Mouse (Mus musculus) hindbrain, embryonic 13.5 days (tissue): ENCODE measurements around the gene C1qb. TPM values are rescaled to one million over a fixed set of nuclear protein-coding genes. Genes with fewer than 3 reads are reported as not detected.
A peak's percentile ranks its signal among the peaks of the same experiment; 100 is the strongest.

Experiments used
- ATAC-seq: fragments of 200-750 bp; cut with Nextera tagmentation; 2 replicates; pipeline ENCODE4 v1.8.0; 2017; ENCODE audit warnings: moderate TSS enrichment; ENCODE audit not compliant: low FRiP score
- H3K27ac ChIP-seq: fragments of 300-500 bp; sonication (generic); 2 replicates; pipeline ENCODE4 v1.5.1; 2015; ENCODE audit warnings: inconsistent platforms, mild to moderate bottlenecking, moderate library complexity
- H3K27me3 ChIP-seq: fragments of 300-500 bp; sonication (generic); 2 replicates; pipeline ENCODE4 v1.6.1; 2015; ENCODE audit warnings: mild to moderate bottlenecking, inconsistent platforms
- H3K36me3 ChIP-seq: fragments of 300-500 bp; sonication (generic); 2 replicates; pipeline ENCODE4 v1.6.1; 2015; ENCODE audit warnings: mild to moderate bottlenecking, inconsistent platforms
- H3K4me1 ChIP-seq: fragments of 300-500 bp; sonication (generic); replicated peaks from 2 replicates; pipeline ENCODE4 v1.6.1; 2015; ENCODE audit warnings: inconsistent platforms
- H3K4me2 ChIP-seq: fragments of 300-500 bp; sonication (generic); 2 replicates; pipeline ENCODE4 v1.6.1; 2015; ENCODE audit warnings: inconsistent platforms, mild to moderate bottlenecking, moderate library complexity
- H3K4me3 ChIP-seq: fragments of 300-500 bp; sonication (generic); 2 replicates; pipeline ENCODE4 v1.5.1; 2015; ENCODE audit warnings: mild to moderate bottlenecking, inconsistent platforms
- H3K9ac ChIP-seq: fragments of 300-500 bp; sonication (generic); 2 replicates; pipeline ENCODE4 v1.6.1; 2015; ENCODE audit warnings: mild to moderate bottlenecking, inconsistent platforms
- H3K9me3 ChIP-seq: fragments of 300-500 bp; sonication (generic); 2 replicates; pipeline ENCODE4 v1.6.1; 2016; ENCODE audit warnings: inconsistent platforms
- WGBS: fragments of 180-500 bp; shearing (Covaris S2); methylation state at CpG from one replicate; pipeline ENCODE4 v1.1.7; 2015; 5-methylcytosine and 5-hydroxymethylcytosine counted together
- polyA plus RNA-seq: library from polyadenylated mRNA; unstranded; fragments of >200 nt; fragmentation: Nextera tagmentation; extraction: Ambion mirVana; gene quantifications from 2 replicates; pipeline ENCODE4 v1.2.1, GENCODE M21; 2015

C1qb gene
- 37.9 and 48.5 TPM in 2 replicates for polyA plus RNA-seq

DNA sequence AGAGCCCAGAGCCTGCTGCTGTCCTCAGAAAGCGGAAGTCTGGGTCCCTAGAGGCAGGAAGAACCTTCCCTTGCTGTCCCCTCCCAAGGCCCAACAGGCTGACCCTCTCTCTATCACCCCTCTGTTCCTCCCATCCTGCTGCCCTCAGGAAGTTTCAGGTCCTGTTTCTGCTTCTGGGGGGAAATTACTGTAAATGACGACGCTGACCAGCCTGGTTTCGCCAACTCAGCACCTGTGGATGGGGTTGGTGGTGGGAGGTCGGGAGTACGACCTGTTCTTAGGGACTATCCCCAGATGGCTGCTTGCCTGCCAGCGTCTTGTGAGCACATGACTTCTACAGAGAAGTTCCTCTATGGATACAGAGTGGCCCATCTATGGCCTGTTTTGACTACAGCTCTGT, at the start of gene C1qb:
Gene C1qb (minus strand): TSS at position 87 of the 400 bp plus-strand sequence.
- H3K36me3 ChIP-seq = no peaks in the 10 kb centered on the region
- no peak within 1 kb of the TSS for H3K4me3 ChIP-seq
- no peak for ATAC-seq
- WGBS = 78% methylated on average over 7 of the region's 7 CpGs
- H3K4me2 ChIP-seq = no peak within 1 kb of the TSS
- H3K4me1 ChIP-seq = peaks cover 20% of the 10 kb centered on the region
- H3K27ac ChIP-seq = peak within 1 kb of the TSS; percentile 56
- H3K9me3 ChIP-seq = no peaks in the 10 kb centered on the region
- no peak within 1 kb of the TSS for H3K9ac ChIP-seq
- H3K27me3 ChIP-seq = peaks cover 6% of the 10 kb centered on the region; the same call in 1 of the 2 replicates

DNA sequence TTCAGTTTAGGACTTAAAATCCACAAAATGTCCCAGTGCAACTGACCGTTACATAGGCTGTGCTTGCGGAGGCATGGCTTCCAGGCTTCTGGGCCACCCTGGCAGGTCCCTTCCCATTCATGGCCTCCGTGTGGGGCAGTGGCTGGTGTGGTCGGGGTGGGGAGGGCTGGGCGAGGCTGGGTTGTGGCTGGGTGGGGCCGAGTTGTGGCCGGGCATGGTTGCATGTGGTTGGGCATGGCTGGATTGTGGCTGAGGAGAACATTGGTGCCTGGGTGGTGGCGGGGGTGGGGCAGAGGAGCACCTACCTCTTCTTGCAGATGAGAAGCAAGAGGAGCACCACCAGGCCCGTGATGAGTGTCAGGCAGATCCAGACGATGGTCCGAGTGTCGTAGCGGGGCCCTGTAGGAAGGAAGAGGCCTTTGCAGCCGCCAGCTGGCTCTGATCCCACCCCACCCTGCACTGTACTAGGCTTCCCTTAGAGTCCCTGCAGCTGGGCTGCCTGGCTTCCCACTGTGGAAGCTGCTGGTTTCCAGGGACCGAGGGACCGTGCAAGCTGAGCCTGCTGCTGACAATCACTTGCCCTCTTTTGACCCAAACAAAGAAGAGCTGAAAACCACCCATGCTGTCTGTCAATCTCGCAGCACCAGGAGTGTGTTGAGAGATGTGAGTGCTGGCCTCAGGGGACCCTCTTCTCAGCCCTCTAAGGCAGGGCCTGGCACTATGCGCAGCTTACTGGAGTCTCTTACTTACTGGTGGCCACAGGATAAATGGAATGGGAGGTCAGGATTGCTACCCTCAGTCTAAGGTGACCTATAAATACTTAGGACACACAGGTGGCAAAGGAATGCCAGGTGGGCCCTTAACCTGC, 49.0 kb upstream of the C1qb start:
- 41% methylated on average over 18 of the region's 18 CpGs for WGBS
- Histone ChIP-seq H3K27me3 (peaks cover 65% of the 10 kb centered on the region), H3K4me3 (no peak overlapping the region), H3K4me1 (peaks cover 12% of the 10 kb centered on the region), H3K4me2 (no peak overlapping the region), H3K36me3 (no peaks in the 10 kb centered on the region), H3K27ac (no peak overlapping the region), H3K9ac (0 out of 2 replicates have a peak overlapping the region, but pooled peaks have one; percentile 24), H3K9me3 (no peaks in the 10 kb centered on the region)
- ATAC-seq = no peak

DNA sequence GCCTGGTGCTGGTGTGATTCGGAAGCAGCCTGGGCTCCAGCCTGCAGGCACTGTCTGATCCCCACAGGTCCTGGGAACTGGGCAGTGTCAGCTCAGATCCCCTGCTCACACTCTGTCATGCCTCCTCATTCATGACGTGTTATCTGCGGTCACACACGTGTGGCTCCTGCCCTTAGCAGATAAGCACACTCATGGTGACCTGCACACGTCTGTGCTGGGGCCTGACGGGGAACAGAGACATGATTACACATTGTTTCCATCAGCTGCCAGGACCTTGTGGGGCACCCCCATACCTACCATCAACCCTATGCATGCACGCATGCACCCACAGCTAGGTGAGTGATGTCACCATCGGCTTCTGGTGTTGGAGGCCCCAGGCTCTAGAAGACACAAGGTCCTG, 44.5 kb upstream of the C1qb start:
- no peak overlapping the region for H3K4me2 ChIP-seq
- H3K27ac ChIP-seq = no peak overlapping the region
- peaks cover 30% of the 10 kb centered on the region for H3K4me1 ChIP-seq
- WGBS = 86% methylated on average over 8 of the region's 8 CpGs
- H3K27me3 ChIP-seq = peaks cover 62% of the 10 kb centered on the region
- H3K36me3 ChIP-seq = no peaks in the 10 kb centered on the region
- H3K9ac ChIP-seq = no peak overlapping the region
- no peak overlapping the region for H3K4me3 ChIP-seq
- H3K9me3 ChIP-seq = no peaks in the 10 kb centered on the region
- no peak for ATAC-seq

DNA sequence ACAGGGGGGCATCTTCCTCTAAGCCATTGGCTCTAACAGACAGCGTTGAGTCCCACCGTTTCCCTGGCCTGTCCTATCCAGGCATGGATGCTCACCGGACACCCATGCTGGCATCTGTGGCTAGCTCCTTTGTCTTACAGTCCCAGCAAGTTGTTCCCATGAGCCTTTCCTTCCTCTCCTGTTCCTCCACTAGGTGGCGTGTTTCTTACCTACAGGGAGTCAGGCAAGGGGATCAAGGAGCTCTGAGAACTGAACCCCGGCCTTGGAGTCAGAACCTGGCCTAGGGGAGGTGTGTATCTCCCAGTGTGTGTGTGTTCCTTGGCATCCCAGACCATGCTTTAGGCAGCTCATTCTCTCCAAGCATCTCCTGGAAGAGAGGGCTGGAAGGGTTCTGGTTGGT, 42.9 kb upstream of the C1qb start:
- no peak overlapping the region for H3K4me3 ChIP-seq
- no peaks in the 10 kb centered on the region for H3K36me3 ChIP-seq
- peaks cover 19% of the 10 kb centered on the region for H3K4me1 ChIP-seq
- no peaks in the 10 kb centered on the region for H3K9me3 ChIP-seq
- H3K27ac ChIP-seq = no peak overlapping the region
- no peak for ATAC-seq
- 7% methylated on average over 5 of the region's 5 CpGs for WGBS
- H3K9ac ChIP-seq = no peak overlapping the region
- no peak overlapping the region for H3K4me2 ChIP-seq
- peaks cover 76% of the 10 kb centered on the region for H3K27me3 ChIP-seq

DNA sequence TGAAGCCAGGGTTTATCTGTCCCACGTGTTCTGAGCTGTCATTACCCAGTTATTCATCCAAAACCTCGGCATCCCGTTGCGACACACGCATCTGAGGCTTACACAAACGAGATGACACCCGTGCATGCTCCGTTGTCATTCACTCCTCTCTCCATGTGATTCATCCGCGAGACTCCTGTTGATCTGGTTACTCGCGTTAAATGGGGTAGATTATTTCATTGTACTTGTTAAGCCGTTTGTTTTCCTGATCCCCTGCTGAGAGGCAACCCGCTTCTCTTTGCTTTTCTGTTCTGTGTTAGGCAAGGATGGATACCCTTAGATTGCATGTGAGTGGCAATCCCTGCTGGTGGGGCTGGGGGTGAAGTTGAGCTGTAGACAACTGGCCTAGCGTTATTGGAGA, 39.8 kb upstream of the C1qb start:
- H3K4me2 ChIP-seq = no peak overlapping the region
- no peak for ATAC-seq
- no peaks in the 10 kb centered on the region for H3K36me3 ChIP-seq
- H3K9ac ChIP-seq = no peak overlapping the region
- H3K9me3 ChIP-seq = no peaks in the 10 kb centered on the region
- peaks cover 65% of the 10 kb centered on the region for H3K27me3 ChIP-seq
- WGBS = 10% methylated on average over 15 of the region's 15 CpGs
- H3K4me1 ChIP-seq = peaks cover 24% of the 10 kb centered on the region
- no peak overlapping the region for H3K4me3 ChIP-seq
- H3K27ac ChIP-seq = peak overlapping the region; percentile 72; the same call in 1 of the 2 replicates

DNA sequence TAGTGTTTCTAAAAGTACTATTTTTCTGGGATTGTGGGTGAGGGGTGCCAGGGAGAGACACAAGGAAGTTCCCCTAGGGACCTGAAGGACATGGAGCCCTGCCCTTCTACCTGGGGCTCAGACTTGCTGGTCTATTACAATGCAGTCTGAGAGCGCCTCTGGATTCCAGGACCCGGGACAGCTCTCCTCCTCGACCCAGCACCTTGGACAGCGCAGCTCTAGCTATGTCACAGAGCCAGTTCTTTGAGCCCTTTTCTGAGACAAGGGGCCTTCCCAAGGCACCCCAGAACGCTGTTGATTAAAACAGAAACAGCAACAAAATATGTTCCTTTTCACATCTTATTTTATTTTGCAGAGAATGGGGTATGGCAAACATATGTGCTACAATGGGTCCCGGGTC, 38.5 kb upstream of the C1qb start:
- ATAC-seq = no peak
- no peaks in the 10 kb centered on the region for H3K9me3 ChIP-seq
- H3K4me2 ChIP-seq = no peak overlapping the region
- H3K27me3 ChIP-seq = peaks cover 61% of the 10 kb centered on the region
- no peak overlapping the region for H3K27ac ChIP-seq
- H3K4me1 ChIP-seq = peaks cover 24% of the 10 kb centered on the region
- H3K9ac ChIP-seq = no peak overlapping the region
- WGBS = 8% methylated on average over 6 of the region's 6 CpGs
- H3K4me3 ChIP-seq = no peak overlapping the region
- H3K36me3 ChIP-seq = no peaks in the 10 kb centered on the region

DNA sequence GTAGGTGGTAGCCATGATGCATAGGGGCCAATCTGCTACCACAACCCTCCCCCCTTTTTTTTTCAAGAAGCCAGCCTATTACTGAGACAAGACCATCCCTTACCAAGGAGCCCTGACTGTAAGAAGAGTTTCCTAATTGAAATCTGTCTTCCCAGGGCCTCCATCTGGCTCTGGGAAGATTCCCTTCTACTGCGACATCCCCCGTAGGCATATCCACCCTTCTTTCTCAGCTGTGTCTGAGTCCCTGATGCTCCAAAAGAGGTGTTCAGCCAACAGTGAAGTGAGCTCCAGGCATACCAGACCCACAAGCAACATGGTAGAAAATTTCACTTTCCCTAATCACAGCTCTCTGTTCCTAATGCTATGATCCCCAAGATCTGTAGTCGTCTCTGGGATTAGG, 33.5 kb upstream of the C1qb start:
- H3K9me3 ChIP-seq = no peaks in the 10 kb centered on the region
- no peak overlapping the region for H3K27ac ChIP-seq
- no peak for ATAC-seq
- H3K36me3 ChIP-seq = no peaks in the 10 kb centered on the region
- H3K4me2 ChIP-seq = no peak overlapping the region
- H3K4me3 ChIP-seq = no peak overlapping the region
- H3K4me1 ChIP-seq = peaks cover 21% of the 10 kb centered on the region
- WGBS = 88% methylated on average over 3 of the region's 3 CpGs
- H3K27me3 ChIP-seq = peaks cover 48% of the 10 kb centered on the region
- no peak overlapping the region for H3K9ac ChIP-seq

DNA sequence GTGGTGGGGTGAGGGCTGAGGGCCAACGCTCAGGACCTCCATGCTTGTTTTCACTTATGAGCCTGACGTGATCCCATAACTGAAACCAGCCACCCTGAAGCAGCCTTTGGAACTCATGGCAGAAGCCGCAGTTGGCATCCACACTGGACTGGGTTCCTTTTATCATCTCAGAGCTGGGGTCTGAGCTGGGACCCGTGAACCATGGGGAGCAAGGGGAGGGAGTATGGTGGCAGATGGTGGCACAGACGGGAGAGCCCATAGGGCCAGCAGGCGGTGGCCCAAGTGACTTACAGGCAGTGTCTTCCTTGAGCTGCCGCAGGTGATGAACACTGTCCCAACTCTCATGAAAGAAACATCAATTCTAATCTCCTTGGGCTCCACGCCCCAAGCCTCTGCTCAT, 32.8 kb upstream of the C1qb start:
- Histone ChIP-seq H3K27me3 (peaks cover 44% of the 10 kb centered on the region), H3K27ac (no peak overlapping the region), H3K4me3 (no peak overlapping the region), H3K9me3 (no peaks in the 10 kb centered on the region), H3K36me3 (no peaks in the 10 kb centered on the region), H3K4me2 (no peak overlapping the region), H3K9ac (no peak overlapping the region), H3K4me1 (peaks cover 21% of the 10 kb centered on the region)
- ATAC-seq = no peak
- 86% methylated on average over 8 of the region's 8 CpGs for WGBS

DNA sequence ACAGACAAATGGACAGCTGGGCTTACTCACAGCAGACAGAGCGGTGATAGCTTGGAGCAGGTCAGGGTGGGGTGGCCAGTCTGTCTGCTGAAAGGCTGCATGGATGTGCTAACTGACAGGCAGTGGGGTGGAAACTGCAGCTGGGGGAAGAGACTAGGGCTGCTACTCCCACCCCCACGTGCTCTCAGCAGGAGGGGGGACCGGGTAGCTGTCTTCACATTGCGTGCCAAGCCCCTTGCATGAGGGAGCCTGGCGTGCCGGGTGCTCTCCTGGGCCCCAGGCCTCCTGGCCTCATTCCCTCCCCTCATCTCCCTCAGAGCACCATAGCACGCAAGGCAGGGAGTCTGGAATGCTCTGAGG, 31.2 kb upstream of the C1qb start:
- Histone ChIP-seq H3K4me3 (no peak overlapping the region), H3K4me2 (no peak overlapping the region), H3K9ac (peak overlapping the region; percentile 43), H3K36me3 (no peaks in the 10 kb centered on the region), H3K27me3 (peaks cover 37% of the 10 kb centered on the region; the same call in 1 of the 2 replicates), H3K4me1 (peaks cover 30% of the 10 kb centered on the region), H3K9me3 (no peaks in the 10 kb centered on the region), H3K27ac (peak overlapping the region; percentile 70; the same call in 1 of the 2 replicates)
- 30% methylated on average over 7 of the region's 7 CpGs for WGBS
- 0 out of 2 replicates have a peak, but pooled peaks have one; percentile 23 for ATAC-seq

DNA sequence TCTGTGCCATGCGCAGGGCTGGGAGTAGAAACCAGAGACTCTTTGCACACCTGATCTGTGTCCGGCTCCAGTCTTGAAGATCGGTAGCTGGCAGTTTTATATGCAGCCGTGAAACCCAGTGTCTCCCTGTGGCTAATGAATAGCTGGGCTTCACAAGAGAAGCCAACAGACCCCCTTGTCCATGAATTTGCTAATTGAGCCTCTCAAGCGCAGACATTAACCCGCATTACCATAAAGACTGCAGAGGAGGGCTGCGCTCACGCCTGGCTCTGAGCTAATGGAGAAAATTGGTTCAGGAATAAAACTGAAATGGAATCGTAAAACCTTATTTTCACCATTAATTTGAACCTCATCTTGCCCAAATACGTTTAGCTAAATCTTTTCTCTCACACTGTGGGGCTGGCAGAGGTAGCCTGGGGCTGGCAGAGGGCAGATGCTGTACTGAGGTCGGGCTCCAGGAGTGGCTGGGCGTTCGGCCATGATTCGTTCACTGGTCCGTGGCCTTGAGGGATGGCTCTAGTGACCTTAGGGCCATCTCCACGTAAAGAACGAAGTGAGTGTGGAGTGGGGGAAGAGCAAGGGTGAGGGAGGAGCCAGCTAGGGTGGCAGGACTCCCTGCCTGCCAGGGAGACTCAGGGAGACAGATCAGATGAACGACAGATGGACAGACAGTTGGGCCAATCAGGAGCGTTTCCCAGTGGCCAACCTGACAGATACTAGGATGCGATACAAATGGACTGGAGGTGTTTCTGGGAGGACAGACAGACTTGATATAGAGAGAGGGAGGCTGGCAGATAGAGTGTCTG, 30.6 kb upstream of the C1qb start:
- no peak for ATAC-seq
- peak overlapping the region; percentile 70 for H3K27ac ChIP-seq
- peaks cover 33% of the 10 kb centered on the region for H3K4me1 ChIP-seq
- H3K9me3 ChIP-seq = no peaks in the 10 kb centered on the region
- H3K9ac ChIP-seq = peak overlapping the region; percentile 43
- no peak overlapping the region for H3K4me3 ChIP-seq
- WGBS = 44% methylated on average over 20 of the region's 20 CpGs
- H3K4me2 ChIP-seq = no peak overlapping the region
- H3K36me3 ChIP-seq = no peaks in the 10 kb centered on the region
- H3K27me3 ChIP-seq = peaks cover 37% of the 10 kb centered on the region; the same call in 1 of the 2 replicates

DNA sequence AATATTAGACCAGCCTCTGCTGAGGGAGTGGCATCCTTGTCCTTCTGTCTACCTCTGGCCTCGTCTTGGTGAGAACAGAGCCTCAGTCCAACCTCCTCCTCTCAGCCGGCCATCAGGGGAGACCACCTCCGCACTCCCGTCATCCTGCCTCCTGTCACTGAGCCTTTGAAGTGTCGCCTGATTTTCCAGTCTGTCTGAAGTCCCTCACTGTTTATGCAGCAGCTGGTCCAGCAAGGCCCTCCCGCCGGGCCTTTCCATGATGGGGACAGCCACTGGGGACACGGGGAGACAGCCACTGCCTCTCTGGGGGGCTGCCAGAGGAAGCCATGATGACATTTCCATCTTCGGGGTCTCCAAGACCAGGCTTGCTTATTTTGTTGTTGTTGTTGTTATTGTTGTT, 26.9 kb upstream of the C1qb start:
- 10% methylated on average over 9 of the region's 9 CpGs for WGBS
- peaks cover 41% of the 10 kb centered on the region for H3K4me1 ChIP-seq
- H3K27ac ChIP-seq = peak overlapping the region; percentile 53; the same call in 1 of the 2 replicates

DNA sequence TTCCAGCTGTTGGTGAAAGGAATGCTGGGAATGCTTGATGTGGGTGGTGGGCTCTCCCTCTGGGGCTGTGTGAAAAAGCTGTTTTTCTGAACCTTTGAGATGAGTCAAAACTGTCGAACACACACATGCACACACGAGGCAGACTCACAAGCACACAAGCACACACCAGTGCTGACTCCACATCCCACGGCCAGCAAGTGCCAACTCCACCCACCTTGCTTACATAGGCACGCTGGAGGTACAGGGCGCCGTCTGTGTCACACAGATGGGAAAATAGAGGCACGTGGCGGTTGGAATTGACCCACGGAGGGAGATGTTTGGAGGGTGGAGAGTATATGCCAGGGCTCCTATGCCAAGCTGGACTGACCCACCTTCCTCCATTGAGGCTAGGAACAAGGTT, 25.8 kb upstream of the C1qb start:
- H3K4me2 ChIP-seq = peak overlapping the region; percentile 42
- WGBS = 37% methylated on average over 9 of the region's 9 CpGs
- no peaks in the 10 kb centered on the region for H3K9me3 ChIP-seq

More for the DNA sequence above, 26.9 kb upstream of the C1qb start:
- H3K27me3 ChIP-seq = peaks cover 39% of the 10 kb centered on the region
- H3K4me2 ChIP-seq = no peak overlapping the region
- no peak for ATAC-seq
- H3K9me3 ChIP-seq = no peaks in the 10 kb centered on the region
- no peak overlapping the region for H3K9ac ChIP-seq
- no peak overlapping the region for H3K4me3 ChIP-seq
- H3K36me3 ChIP-seq = no peaks in the 10 kb centered on the region

More for the DNA sequence above, 25.8 kb upstream of the C1qb start:
- Histone ChIP-seq H3K4me3 (no peak overlapping the region), H3K27me3 (peaks cover 43% of the 10 kb centered on the region), H3K27ac (peak overlapping the region; percentile 25; the same call in 1 of the 2 replicates), H3K9ac (0 out of 2 replicates have a peak overlapping the region, but pooled peaks have one; percentile 46), H3K4me1 (peaks cover 32% of the 10 kb centered on the region), H3K36me3 (no peaks in the 10 kb centered on the region)
- ATAC-seq = no peak
